Mouse (Mus musculus): ENCODE data around the gene Slc35e2. TPM values are rescaled to one million over a fixed set of nuclear protein-coding genes. Genes with fewer than 3 reads are reported as not detected.
"Not testable (repeated sequence)": the region's sequence is repeated elsewhere in the genome, so short reads cannot be mapped to it uniquely, and the experiment has no call there.

The Slc35e2 gene
- total and polyA plus RNA-seq, 2 experiments from 2014 or later: 14.7 to 74.9 TPM

- no peak for DNase-seq (ENCODE audit: low spot score)
- no peaks in the 10 kb centered on the region for H3K9me3 ChIP-seq (ENCODE audit: low read length)
- WGBS: 88% methylated on average over 6 of the region's 6 CpGs
- H3K4me1 ChIP-seq (ENCODE audit: insufficient read depth, low read length): no peaks in the 10 kb centered on the region
- TF ChIP-seq CTCF (IDR thresholded peaks at IDR 0.05): no peak
- peaks cover 50% of the 10 kb centered on the region for H3K36me3 ChIP-seq (ENCODE audit: insufficient read depth, low read length)
- no peak overlapping the region for H3K4me3 ChIP-seq (ENCODE audit: low read depth, low read length)
- no peak overlapping the region for H3K4me2 ChIP-seq (ENCODE audit: low read depth, low read length, poor library complexity, severe bottlenecking)
- H3K27me3 ChIP-seq (ENCODE audit: insufficient read depth, low read length): no peaks in the 10 kb centered on the region
- no peak for ATAC-seq (ENCODE audit: low FRiP score)
- H3K27ac ChIP-seq (ENCODE audit: low read depth, low read length): no peak overlapping the region
- H3K9ac ChIP-seq (replicated peaks; ENCODE audit: low read length, poor library complexity, severe bottlenecking): no peak overlapping the region
Measured at GRCm38 (mm10) chr4:155630267-155630666, 29.1 kb downstream of the Slc35e2 start.

- H3K4me2 ChIP-seq (ENCODE audit: low read depth, low read length, poor library complexity, severe bottlenecking): no peak overlapping the region
Measured at GRCm38 (mm10) chr4:155635766-155636499, 34.7 kb downstream of the Slc35e2 start.

GRCm38 (mm10) chr4:155643531-155643930 lies 42.3 kb downstream of the Slc35e2 start:
- Histone ChIP-seq H3K4me1 (ENCODE audit: insufficient read depth, low read length) (no peaks in the 10 kb centered on the region), H3K4me2 (ENCODE audit: low read depth, low read length, poor library complexity, severe bottlenecking) (no peak overlapping the region), H3K36me3 (ENCODE audit: insufficient read depth, low read length) (peaks cover 70% of the 10 kb centered on the region), H3K4me3 (ENCODE audit: low read depth, low read length) (no peak overlapping the region), H3K9ac (replicated peaks; ENCODE audit: low read length, poor library complexity, severe bottlenecking) (no peak overlapping the region), H3K9me3 (ENCODE audit: low read length) (no peaks in the 10 kb centered on the region), H3K27me3 (ENCODE audit: insufficient read depth, low read length) (no peaks in the 10 kb centered on the region), H3K27ac (ENCODE audit: low read depth, low read length) (no peak overlapping the region)
- ATAC-seq (ENCODE audit: low FRiP score) (no peak), DNase-seq (ENCODE audit: low spot score) (no peak)
- TF ChIP-seq CTCF (IDR thresholded peaks at IDR 0.05): no peak
- WGBS: 90% methylated on average over 1 of the region's 1 CpGs

More at GRCm38 (mm10) chr4:155635766-155636499, 34.7 kb downstream of the Slc35e2 start:
- no peak for DNase-seq (ENCODE audit: low spot score)
- Histone ChIP-seq H3K9me3 (ENCODE audit: low read length) (no peaks in the 10 kb centered on the region), H3K9ac (replicated peaks; ENCODE audit: low read length, poor library complexity, severe bottlenecking) (no peak overlapping the region), H3K27me3 (ENCODE audit: insufficient read depth, low read length) (no peaks in the 10 kb centered on the region), H3K4me3 (ENCODE audit: low read depth, low read length) (no peak overlapping the region), H3K27ac (ENCODE audit: low read depth, low read length) (no peak overlapping the region), H3K36me3 (ENCODE audit: insufficient read depth, low read length) (peaks cover 72% of the 10 kb centered on the region), H3K4me1 (ENCODE audit: insufficient read depth, low read length) (no peaks in the 10 kb centered on the region)
- no peak for ATAC-seq (ENCODE audit: low FRiP score)
- TF ChIP-seq CTCF (IDR thresholded peaks at IDR 0.05): no peak

GRCm38 (mm10) chr4:155645308-155645707 lies 44.1 kb downstream of the Slc35e2 start, which contains the start of gene Gm10563:
Gm10563 (minus strand) TSS chr4:155645408.
- H3K9ac ChIP-seq (replicated peaks; ENCODE audit: low read length, poor library complexity, severe bottlenecking): not testable (repeated sequence)

GRCm38 (mm10) chr4:155645721-155646120 lies 44.5 kb downstream of the Slc35e2 start:
- TF ChIP-seq CTCF (IDR thresholded peaks at IDR 0.05): no peak
- ATAC-seq (ENCODE audit: low FRiP score): no peak
- H3K36me3 ChIP-seq (ENCODE audit: insufficient read depth, low read length): peaks cover 76% of the 10 kb centered on the region
- 97% methylated on average over 5 of the region's 5 CpGs for WGBS
- no peak for DNase-seq (ENCODE audit: low spot score)
- H3K9me3 ChIP-seq (ENCODE audit: low read length): no peaks in the 10 kb centered on the region
- H3K4me3 ChIP-seq (ENCODE audit: low read depth, low read length): no peak overlapping the region
- no peaks in the 10 kb centered on the region for H3K4me1 ChIP-seq (ENCODE audit: insufficient read depth, low read length)
- no peak overlapping the region for H3K27ac ChIP-seq (ENCODE audit: low read depth, low read length)
- no peak overlapping the region for H3K9ac ChIP-seq (replicated peaks; ENCODE audit: low read length, poor library complexity, severe bottlenecking)
- H3K27me3 ChIP-seq (ENCODE audit: insufficient read depth, low read length): peaks cover under 1% of the 10 kb centered on the region; the same call in 1 of the 2 replicates
- H3K4me2 ChIP-seq (ENCODE audit: low read depth, low read length, poor library complexity, severe bottlenecking): no peak overlapping the region

More at GRCm38 (mm10) chr4:155645308-155645707, 44.1 kb downstream of the Slc35e2 start, which contains the start of gene Gm10563:
- not testable (repeated sequence) for H3K27ac ChIP-seq (ENCODE audit: low read depth, low read length); H3K27me3 ChIP-seq (ENCODE audit: insufficient read depth, low read length); ATAC-seq (ENCODE audit: low FRiP score); H3K9me3 ChIP-seq (ENCODE audit: low read length); DNase-seq (ENCODE audit: low spot score); H3K4me2 ChIP-seq (ENCODE audit: low read depth, low read length, poor library complexity, severe bottlenecking); H3K4me3 ChIP-seq (ENCODE audit: low read depth, low read length); H3K4me1 ChIP-seq (ENCODE audit: insufficient read depth, low read length)
- peaks cover 76% of the 10 kb centered on the region for H3K36me3 ChIP-seq (ENCODE audit: insufficient read depth, low read length)
- 92% methylated on average over 2 of the region's 2 CpGs for WGBS

- TF ChIP-seq CTCF (IDR thresholded peaks at IDR 0.05): no peak
- H3K36me3 ChIP-seq (ENCODE audit: insufficient read depth, low read length): peaks cover 54% of the 10 kb centered on the region
- no peak overlapping the region for H3K4me2 ChIP-seq (ENCODE audit: low read depth, low read length, poor library complexity, severe bottlenecking)
- no peak overlapping the region for H3K9ac ChIP-seq (replicated peaks; ENCODE audit: low read length, poor library complexity, severe bottlenecking)
- 92% methylated on average over 11 of the region's 11 CpGs for WGBS
- ATAC-seq (ENCODE audit: low FRiP score) (no peak), DNase-seq (ENCODE audit: low spot score) (no peak)
- no peak overlapping the region for H3K4me3 ChIP-seq (ENCODE audit: low read depth, low read length)
- H3K27ac ChIP-seq (ENCODE audit: low read depth, low read length): no peak overlapping the region
- H3K9me3 ChIP-seq (ENCODE audit: low read length): no peaks in the 10 kb centered on the region
- H3K27me3 ChIP-seq (ENCODE audit: insufficient read depth, low read length): peaks cover 24% of the 10 kb centered on the region
- H3K4me1 ChIP-seq (ENCODE audit: insufficient read depth, low read length): peaks cover 3% of the 10 kb centered on the region; the same call in 1 of the 2 replicates
Measured at GRCm38 (mm10) chr4:155649355-155649754, 48.1 kb downstream of the Slc35e2 start.

All from midbrain, postnatal 0 days (tissue).